Mouse (Mus musculus) forebrain, embryonic 16.5 days (tissue): ENCODE measurements around the gene Cdk6. TPM values are rescaled to one million over a fixed set of nuclear protein-coding genes. Genes with fewer than 3 reads are reported as not detected.
A peak's percentile ranks its signal among the peaks of the same experiment; 100 is the strongest.
"Not testable (repeated sequence)": the region's sequence is repeated elsewhere in the genome, so short reads cannot be mapped to it uniquely, and the experiment has no call there.

Experiments used
- ATAC-seq: fragments of 200-750 bp; cut with Nextera tagmentation; 2 replicates; pipeline ENCODE4 v1.8.0; 2017; ENCODE audit warnings: mild to moderate bottlenecking, moderate library complexity
- H3K27ac ChIP-seq: fragments of 300-500 bp; sonication (generic); 2 replicates; pipeline ENCODE4 v1.5.1; 2014; ENCODE audit warnings: low read length, control low read depth
- H3K27me3 ChIP-seq: fragments of 300-500 bp; sonication (generic); replicated peaks from 2 replicates; pipeline ENCODE4 v1.6.1; 2014; ENCODE audit warnings: low read length; ENCODE audit not compliant: control insufficient read depth, insufficient read depth
- H3K36me3 ChIP-seq: fragments of 300-500 bp; sonication (generic); 2 replicates; pipeline ENCODE4 v1.6.1; 2014; ENCODE audit not compliant: control insufficient read depth, insufficient read depth
- H3K4me1 ChIP-seq: fragments of 300-500 bp; sonication (generic); replicated peaks from 2 replicates; pipeline ENCODE4 v1.6.1; 2014; ENCODE audit warnings: low read length; ENCODE audit not compliant: control insufficient read depth, insufficient read depth
- H3K4me2 ChIP-seq: fragments of 300-500 bp; sonication (generic); 2 replicates; pipeline ENCODE4 v1.6.1; 2014; ENCODE audit warnings: mild to moderate bottlenecking, low read length, control low read depth
- H3K4me3 ChIP-seq: fragments of 300-500 bp; sonication (generic); replicated peaks from 2 replicates; pipeline ENCODE4 v1.5.1; 2014; ENCODE audit warnings: mild to moderate bottlenecking, low read length, control low read depth
- H3K9ac ChIP-seq: fragments of 300-500 bp; sonication (generic); replicated peaks from 2 replicates; pipeline ENCODE4 v1.6.1; 2014; ENCODE audit warnings: low read depth, low read length, control low read depth
- H3K9me3 ChIP-seq: fragments of 300-500 bp; sonication (generic); 2 replicates; pipeline ENCODE4 v1.6.1; 2016; ENCODE audit warnings: low read length; ENCODE audit not compliant: control insufficient read depth
- WGBS: fragments of 180-500 bp; shearing (Covaris S2); extraction: QIAGEN DNeasy Blood & Tissue Kit; methylation state at CpG from one replicate; pipeline ENCODE4 v1.1.7; 2014; 5-methylcytosine and 5-hydroxymethylcytosine counted together
- polyA plus RNA-seq: library from polyadenylated mRNA; unstranded; fragments of >200 nt; fragmentation: Nextera tagmentation; extraction: Ambion mirVana; gene quantifications from 2 replicates; pipeline ENCODE4 v1.2.1, GENCODE M21; 2015

Cdk6 gene
- polyA plus RNA-seq, 1 experiment from 2014 or later: 29.8 TPM

- 81% methylated on average over 3 of the region's 3 CpGs for WGBS
- no peak for ATAC-seq
- Histone ChIP-seq H3K4me3 (no peak overlapping the region), H3K9me3 (no peaks in the 10 kb centered on the region), H3K27me3 (no peaks in the 10 kb centered on the region), H3K4me2 (no peak overlapping the region), H3K9ac (no peak overlapping the region), H3K4me1 (no peaks in the 10 kb centered on the region), H3K27ac (no peak overlapping the region), H3K36me3 (no peaks in the 10 kb centered on the region)
Measured at GRCm38 (mm10) chr5:3420832-3421228, 79.5 kb downstream of the Cdk6 start.

GRCm38 (mm10) chr5:3433131-3433700 lies 91.9 kb downstream of the Cdk6 start:
- H3K27me3 ChIP-seq, H3K4me3 ChIP-seq, H3K4me1 ChIP-seq, H3K4me2 ChIP-seq, ATAC-seq, H3K27ac ChIP-seq, H3K36me3 ChIP-seq, H3K9ac ChIP-seq, H3K9me3 ChIP-seq: not testable (repeated sequence)
- 68% methylated on average over 19 of the region's 20 CpGs for WGBS

- H3K27me3 ChIP-seq, H3K27ac ChIP-seq, H3K4me1 ChIP-seq, H3K9me3 ChIP-seq, H3K9ac ChIP-seq, H3K36me3 ChIP-seq, H3K4me3 ChIP-seq, H3K4me2 ChIP-seq, ATAC-seq: not testable (repeated sequence)
- 93% methylated on average over 5 of the region's 5 CpGs for WGBS
Measured at GRCm38 (mm10) chr5:3434105-3434504, 92.8 kb downstream of the Cdk6 start.

- H3K36me3 ChIP-seq, H3K9me3 ChIP-seq, H3K4me2 ChIP-seq, H3K4me3 ChIP-seq, H3K4me1 ChIP-seq, H3K27ac ChIP-seq, H3K27me3 ChIP-seq, ATAC-seq, H3K9ac ChIP-seq: not testable (repeated sequence)
- WGBS: 92% methylated on average over 9 of the region's 9 CpGs
Measured at GRCm38 (mm10) chr5:3438453-3439003, 97.2 kb downstream of the Cdk6 start.

GRCm38 (mm10) chr5:3439386-3439785 lies 98.1 kb downstream of the Cdk6 start:
- not testable (repeated sequence) for H3K27ac ChIP-seq, H3K27me3 ChIP-seq, H3K4me3 ChIP-seq, H3K9ac ChIP-seq, H3K9me3 ChIP-seq, H3K4me1 ChIP-seq, H3K4me2 ChIP-seq, H3K36me3 ChIP-seq, ATAC-seq
- 89% methylated on average over 6 of the region's 6 CpGs for WGBS

GRCm38 (mm10) chr5:3442524-3442923 lies 101.2 kb downstream of the Cdk6 start:
- not testable (repeated sequence) for H3K36me3 ChIP-seq, H3K4me1 ChIP-seq, H3K27ac ChIP-seq, H3K4me3 ChIP-seq, ATAC-seq, H3K27me3 ChIP-seq, H3K9ac ChIP-seq, H3K4me2 ChIP-seq, H3K9me3 ChIP-seq
- WGBS: 82% methylated on average over 3 of the region's 3 CpGs

GRCm38 (mm10) chr5:3451233-3451632 lies 109.9 kb downstream of the Cdk6 start:
- ATAC-seq, H3K9ac ChIP-seq, H3K4me3 ChIP-seq, H3K36me3 ChIP-seq, H3K27me3 ChIP-seq, H3K9me3 ChIP-seq, H3K4me1 ChIP-seq, H3K4me2 ChIP-seq: not testable (repeated sequence)
- H3K27ac ChIP-seq: peak overlapping the region; percentile 56
- WGBS: 8% methylated on average over 9 of the region's 9 CpGs

- WGBS: 5% methylated on average over 6 of the region's 6 CpGs
- ATAC-seq, H3K9ac ChIP-seq, H3K4me2 ChIP-seq, H3K9me3 ChIP-seq, H3K4me1 ChIP-seq, H3K4me3 ChIP-seq, H3K27me3 ChIP-seq, H3K36me3 ChIP-seq, H3K27ac ChIP-seq: not testable (repeated sequence)
Measured at GRCm38 (mm10) chr5:3453946-3454345, 112.7 kb downstream of the Cdk6 start.

- Histone ChIP-seq H3K9me3 (no peaks in the 10 kb centered on the region), H3K36me3 (no peaks in the 10 kb centered on the region), H3K9ac (no peak overlapping the region), H3K27ac (no peak overlapping the region), H3K4me1 (no peaks in the 10 kb centered on the region), H3K4me2 (no peak overlapping the region), H3K27me3 (no peaks in the 10 kb centered on the region), H3K4me3 (no peak overlapping the region)
- WGBS: 85% methylated on average over 9 of the region's 9 CpGs
- no peak for ATAC-seq
Measured at GRCm38 (mm10) chr5:3460907-3461306, 119.6 kb downstream of the Cdk6 start.

- H3K27ac ChIP-seq: no peak overlapping the region
- 93% methylated on average over 7 of the region's 7 CpGs for WGBS
- no peaks in the 10 kb centered on the region for H3K27me3 ChIP-seq
- H3K9me3 ChIP-seq: no peaks in the 10 kb centered on the region
- H3K4me3 ChIP-seq: no peak overlapping the region
- no peaks in the 10 kb centered on the region for H3K36me3 ChIP-seq
- H3K4me1 ChIP-seq: no peaks in the 10 kb centered on the region
- no peak overlapping the region for H3K9ac ChIP-seq
- no peak for ATAC-seq
- H3K4me2 ChIP-seq: no peak overlapping the region
Measured at GRCm38 (mm10) chr5:3461401-3461800, 120.1 kb downstream of the Cdk6 start.
